Mouse (Mus musculus) embryonic facial prominence, embryonic 11.5 days (tissue): ENCODE measurements at regions not wholly inside any gene's neighbourhood (a gene's known extent, or its start where the extent isn't known, plus 50 kb on each side); places are given as distances from the start of the nearest gene placed in this dataset.

ENCODE experiments used
- ATAC-seq: fragments of 200-750 bp; cut with Nextera tagmentation; replicated peaks from 2 replicates; pipeline ENCODE4 v1.8.0; 2017; ENCODE audit warnings: low read depth; ENCODE audit not compliant: insufficient number of reproducible peaks, low FRiP score, low TSS enrichment
- DNase-seq: peaks from one replicate; pipeline ENCODE4 v3.0.0-alpha.2; 2015; ENCODE audit warnings: low spot score
- H3K27ac ChIP-seq: fragments of 300-500 bp; sonication (generic); replicated peaks from 2 replicates; pipeline ENCODE4 v1.5.1; 2014; ENCODE audit warnings: mild to moderate bottlenecking, low read depth, low read length, control low read depth
- H3K27me3 ChIP-seq: fragments of 300-500 bp; sonication (generic); 2 replicates; pipeline ENCODE4 v1.6.1; 2014; ENCODE audit warnings: mild to moderate bottlenecking, low read length, moderate library complexity, mixed read lengths; ENCODE audit not compliant: control insufficient read depth, insufficient read depth
- H3K36me3 ChIP-seq: fragments of 300-500 bp; sonication (generic); replicated peaks from 2 replicates; pipeline ENCODE4 v1.6.1; 2014; ENCODE audit warnings: low read depth, mild to moderate bottlenecking, low read length, moderate library complexity, mixed read lengths; ENCODE audit not compliant: control insufficient read depth, insufficient read depth
- H3K4me1 ChIP-seq: fragments of 300-500 bp; sonication (generic); 2 replicates; pipeline ENCODE4 v1.6.1; 2014; ENCODE audit warnings: low read length, mixed read lengths; ENCODE audit not compliant: control insufficient read depth, insufficient read depth
- H3K4me2 ChIP-seq: fragments of 300-500 bp; sonication (generic); 2 replicates; pipeline ENCODE4 v1.6.1; 2014; ENCODE audit warnings: low read depth, mild to moderate bottlenecking, control low read depth, low read length, moderate library complexity
- H3K4me3 ChIP-seq: fragments of 300-500 bp; sonication (generic); 2 replicates; pipeline ENCODE4 v1.5.1; 2014; ENCODE audit warnings: low read depth, low read length, control low read depth
- H3K9ac ChIP-seq: fragments of 300-500 bp; sonication (generic); replicated peaks from 2 replicates; pipeline ENCODE4 v1.6.1; 2014; ENCODE audit warnings: mild to moderate bottlenecking, control low read depth, low read length
- H3K9me3 ChIP-seq: fragments of 300-500 bp; sonication (generic); replicated peaks from 2 replicates; pipeline ENCODE4 v1.6.1; 2016; ENCODE audit warnings: mild to moderate bottlenecking, low read length, inconsistent platforms, mixed read lengths; ENCODE audit not compliant: control insufficient read depth
- WGBS: fragments of 180-500 bp; shearing (Covaris S2); extraction: QIAGEN DNeasy Blood & Tissue Kit; methylation state at CpG from one replicate; pipeline ENCODE4 v1.1.7; 2014; 5-methylcytosine and 5-hydroxymethylcytosine counted together

DNA sequence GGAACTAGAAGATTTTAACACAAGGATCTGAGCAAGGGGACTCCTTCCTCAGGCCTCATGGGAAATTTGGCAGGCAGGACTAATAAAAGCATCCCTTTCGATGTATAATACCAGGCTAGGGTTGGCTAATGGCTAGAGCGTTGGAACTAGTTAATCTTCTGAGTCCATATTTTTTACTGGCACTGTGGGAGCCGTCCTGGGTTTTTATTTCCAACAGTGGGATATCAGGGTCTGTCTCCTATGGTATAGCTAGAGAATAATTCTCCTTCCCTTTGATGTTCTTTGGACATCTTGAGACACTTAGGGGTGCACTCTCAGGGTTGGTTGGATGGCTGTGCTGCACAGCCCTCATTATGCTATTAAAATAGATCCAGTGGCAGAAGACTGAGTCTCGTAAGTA is 150.9 kb downstream of the Ttc32 start:
- DNase-seq (peak; percentile 38), ATAC-seq (no peak)
- no peaks in the 10 kb centered on the region for H3K36me3 ChIP-seq
- H3K27me3 ChIP-seq: no peaks in the 10 kb centered on the region
- no peaks in the 10 kb centered on the region for H3K4me1 ChIP-seq
- no peak overlapping the region for H3K4me3 ChIP-seq
- 62% methylated on average over 4 of the region's 4 CpGs for WGBS
- H3K4me2 ChIP-seq: no peak overlapping the region
- H3K9ac ChIP-seq: no peak overlapping the region
- no peaks in the 10 kb centered on the region for H3K9me3 ChIP-seq
- H3K27ac ChIP-seq: no peak overlapping the region

DNA sequence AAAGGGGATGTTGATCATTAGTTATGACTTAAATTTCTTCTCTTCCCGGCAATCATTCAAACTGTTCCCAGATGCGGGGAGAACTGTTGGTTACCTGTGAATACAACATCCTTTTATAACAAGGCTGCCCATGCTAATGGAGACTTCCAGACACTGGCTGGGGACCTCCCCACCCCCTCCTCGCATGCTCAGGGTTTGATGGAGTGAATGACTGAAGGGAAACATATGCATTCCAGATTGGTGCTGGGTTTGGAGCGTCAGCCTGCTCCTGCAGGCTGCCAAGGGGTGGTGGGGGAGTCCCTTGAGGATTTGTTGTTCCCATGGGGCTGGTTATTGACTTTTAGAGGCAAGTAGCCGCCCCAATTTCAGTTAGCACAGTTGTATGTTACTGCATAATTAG is 161.9 kb downstream of the Ttc32 start:
- no peaks in the 10 kb centered on the region for H3K4me1 ChIP-seq
- H3K27me3 ChIP-seq: no peaks in the 10 kb centered on the region
- WGBS: 47% methylated on average over 5 of the region's 5 CpGs
- H3K4me3 ChIP-seq: no peak overlapping the region
- DNase-seq (peak; percentile 67), ATAC-seq (peak; percentile 70; the same call in 1 of the 2 replicates)
- H3K36me3 ChIP-seq: no peaks in the 10 kb centered on the region
- no peak overlapping the region for H3K4me2 ChIP-seq
- H3K9ac ChIP-seq: no peak overlapping the region
- H3K27ac ChIP-seq: no peak overlapping the region
- H3K9me3 ChIP-seq: no peaks in the 10 kb centered on the region

GRCm38 (mm10) chr12:9199321-9199720 is 169.5 kb downstream of the Ttc32 start:
- Histone ChIP-seq H3K36me3 (no peaks in the 10 kb centered on the region), H3K4me2 (no peak overlapping the region), H3K4me3 (no peak overlapping the region), H3K9ac (no peak overlapping the region), H3K4me1 (no peaks in the 10 kb centered on the region), H3K27ac (no peak overlapping the region), H3K9me3 (no peaks in the 10 kb centered on the region), H3K27me3 (no peaks in the 10 kb centered on the region)
- 91% methylated on average over 2 of the region's 2 CpGs for WGBS
- no peak for ATAC-seq
- no peak for DNase-seq

DNA sequence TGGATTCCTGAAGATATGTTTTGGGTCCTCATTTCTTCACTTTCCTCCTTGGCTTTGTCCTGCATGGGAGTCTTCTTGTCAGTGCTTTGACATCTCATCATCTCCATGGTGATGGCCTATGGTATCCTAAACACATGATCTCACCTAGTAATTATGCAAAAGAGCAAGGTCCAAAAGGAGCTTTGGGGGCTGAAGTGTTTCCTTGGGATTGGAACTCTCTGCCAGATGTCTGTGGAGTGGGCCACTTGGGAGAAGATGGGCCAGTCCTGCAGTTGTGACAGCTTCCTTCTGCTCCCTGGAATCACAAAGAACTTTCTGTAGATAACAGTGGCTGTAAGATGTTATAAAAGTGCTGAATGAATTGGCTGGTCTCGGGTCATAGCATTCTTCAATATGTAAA is 182.4 kb downstream of the Ttc32 start:
- no peak for ATAC-seq
- H3K27ac ChIP-seq: no peak overlapping the region
- 82% methylated on average over 1 of the region's 1 CpGs for WGBS
- no peak overlapping the region for H3K4me3 ChIP-seq
- no peaks in the 10 kb centered on the region for H3K36me3 ChIP-seq
- no peaks in the 10 kb centered on the region for H3K27me3 ChIP-seq
- no peak overlapping the region for H3K4me2 ChIP-seq
- no peaks in the 10 kb centered on the region for H3K9me3 ChIP-seq
- H3K9ac ChIP-seq: no peak overlapping the region
- H3K4me1 ChIP-seq: no peaks in the 10 kb centered on the region
- DNase-seq: no peak

DNA sequence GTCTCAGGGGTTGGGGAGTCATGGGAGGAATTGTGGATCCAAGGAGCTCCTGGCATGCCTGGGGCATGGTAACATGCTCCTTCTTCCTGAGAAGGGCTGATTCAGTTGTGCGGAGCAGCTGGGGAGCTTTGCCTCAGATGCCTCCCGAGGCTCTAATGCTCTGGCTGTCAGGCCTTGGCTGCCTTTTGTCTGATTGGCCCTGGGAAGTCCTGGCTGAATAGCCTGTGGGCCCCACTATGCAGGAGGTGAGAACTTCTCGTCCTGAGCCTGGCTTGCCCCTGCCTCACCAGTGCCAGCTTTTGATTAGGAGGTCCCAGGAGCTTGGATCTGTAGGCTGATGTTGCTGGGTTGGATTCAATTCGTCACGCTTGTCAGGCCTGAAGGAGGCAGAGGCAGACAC is 195.2 kb downstream of the Ttc32 start:
- no peaks in the 10 kb centered on the region for H3K27me3 ChIP-seq
- no peak overlapping the region for H3K4me2 ChIP-seq
- H3K9me3 ChIP-seq: no peaks in the 10 kb centered on the region
- WGBS: 46% methylated on average over 5 of the region's 5 CpGs
- H3K4me3 ChIP-seq: no peak overlapping the region
- no peak overlapping the region for H3K9ac ChIP-seq
- DNase-seq (no peak), ATAC-seq (no peak)
- H3K27ac ChIP-seq: no peak overlapping the region
- no peaks in the 10 kb centered on the region for H3K36me3 ChIP-seq
- H3K4me1 ChIP-seq: no peaks in the 10 kb centered on the region

- DNase-seq (no peak), ATAC-seq (no peak)
- no peak overlapping the region for H3K4me2 ChIP-seq
- H3K4me3 ChIP-seq: no peak overlapping the region
- H3K27ac ChIP-seq: no peak overlapping the region
- H3K9ac ChIP-seq: no peak overlapping the region
- no peaks in the 10 kb centered on the region for H3K36me3 ChIP-seq
- H3K9me3 ChIP-seq: no peaks in the 10 kb centered on the region
- no peaks in the 10 kb centered on the region for H3K4me1 ChIP-seq
- H3K27me3 ChIP-seq: no peaks in the 10 kb centered on the region
- 74% methylated on average over 5 of the region's 5 CpGs for WGBS
These were observed 198.1 kb downstream of the Ttc32 start for GRCm38 (mm10) chr12:9227901-9228300.

DNA sequence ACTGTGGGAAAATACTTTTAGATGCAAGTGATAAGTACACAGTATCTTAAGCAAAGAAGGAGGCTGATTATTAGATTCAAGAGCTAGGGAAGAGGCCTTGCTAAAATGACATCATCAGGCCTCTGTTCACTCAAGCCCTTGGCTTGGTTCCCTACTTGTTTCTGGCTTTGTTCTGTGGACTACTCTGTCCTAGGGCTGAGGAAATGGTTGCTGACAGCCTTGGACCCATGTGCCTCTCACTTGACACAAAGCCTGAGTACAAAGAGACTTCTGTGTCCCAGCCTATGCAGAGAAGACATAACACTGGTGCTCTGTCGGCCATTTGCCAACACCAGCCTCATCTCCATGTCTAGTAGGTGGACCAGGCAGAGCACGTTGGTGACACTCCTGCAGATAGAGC is 198.7 kb downstream of the Ttc32 start:
- Histone ChIP-seq H3K4me3 (no peak overlapping the region), H3K9me3 (no peaks in the 10 kb centered on the region), H3K27me3 (no peaks in the 10 kb centered on the region), H3K4me1 (no peaks in the 10 kb centered on the region), H3K36me3 (no peaks in the 10 kb centered on the region), H3K4me2 (no peak overlapping the region), H3K27ac (no peak overlapping the region), H3K9ac (no peak overlapping the region)
- ATAC-seq (no peak), DNase-seq (no peak)
- WGBS: 61% methylated on average over 2 of the region's 2 CpGs

GRCm38 (mm10) chr12:9229981-9230380 is 200.2 kb downstream of the Ttc32 start:
- H3K4me3 ChIP-seq: no peak overlapping the region
- no peak overlapping the region for H3K4me2 ChIP-seq
- H3K4me1 ChIP-seq: no peaks in the 10 kb centered on the region
- H3K9me3 ChIP-seq: no peaks in the 10 kb centered on the region
- DNase-seq (no peak), ATAC-seq (no peak)
- no peaks in the 10 kb centered on the region for H3K36me3 ChIP-seq
- H3K27me3 ChIP-seq: no peaks in the 10 kb centered on the region
- H3K27ac ChIP-seq: no peak overlapping the region
- WGBS: 56% methylated on average over 4 of the region's 4 CpGs
- no peak overlapping the region for H3K9ac ChIP-seq
